Mouse (Mus musculus) MEL (cell line): ENCODE results near the gene Hsd11b2. TPM values are rescaled to one million over a fixed set of nuclear protein-coding genes. Genes with fewer than 3 reads are reported as not detected.

Experiments used
- DNase-seq: peaks from one replicate; pipeline ENCODE4 v3.0.0; 2011; ENCODE audit warnings: low read depth, low spot score
- H3K27ac ChIP-seq: 2 replicates; pipeline ENCODE4 v1.5.1; 2012; ENCODE audit warnings: low read depth, mild to moderate bottlenecking, control low read depth, low read length, moderate library complexity; ENCODE audit not compliant: control insufficient read depth
- H3K27me3 ChIP-seq, 2 experiments: fragments of 150-350 bp in 1 of 2; sonication (generic) in 1 of 2; 2 replicates each; pipeline ENCODE4 v1.6.1; 2012; ENCODE audit warnings: low read length in 2 of 2, mild to moderate bottlenecking in 2 of 2, improper control_type of control experiment in 1 of 2, moderate library complexity in 1 of 2; ENCODE audit not compliant: insufficient read depth in 2 of 2, control insufficient read depth in 1 of 2
- H3K36me3 ChIP-seq, 2 experiments: 2 replicates each; pipeline ENCODE4 v1.6.1; 2012 to 2014; ENCODE audit warnings: low read length in 2 of 2, improper control_type of control experiment in 1 of 2, inconsistent platforms in 1 of 2, mild to moderate bottlenecking in 1 of 2; ENCODE audit not compliant: insufficient read depth in 2 of 2, control insufficient read depth in 1 of 2
- H3K4me1 ChIP-seq, 2 experiments: fragments of 150-350 bp in 1 of 2; sonication (generic) in 1 of 2; 2 replicates each; pipeline ENCODE4 v1.6.1; 2012; ENCODE audit warnings: low read length in 2 of 2, improper control_type of control experiment in 1 of 2, mild to moderate bottlenecking in 1 of 2; ENCODE audit not compliant: insufficient read depth in 2 of 2, control insufficient read depth in 1 of 2
- H3K4me3 ChIP-seq, 2 experiments: fragments of 150-350 bp in 1 of 2; sonication (generic) in 1 of 2; 2 replicates each; pipeline ENCODE4 v1.5.1; 2012; ENCODE audit warnings: low read depth in 2 of 2, low read length in 2 of 2, mild to moderate bottlenecking in 2 of 2, moderate library complexity in 2 of 2, control low read depth in 1 of 2, improper control_type of control experiment in 1 of 2; ENCODE audit not compliant: control insufficient read depth in 1 of 2, insufficient read depth in 1 of 2
- H3K79me2 ChIP-seq: 2 replicates; pipeline ENCODE4 v1.6.1; 2012; ENCODE audit warnings: mild to moderate bottlenecking, low read length, moderate library complexity; ENCODE audit not compliant: control insufficient read depth, poor library complexity, insufficient read depth
- H3K9ac ChIP-seq: 2 replicates; pipeline ENCODE4 v1.6.1; 2012; ENCODE audit warnings: low read depth, mild to moderate bottlenecking, control low read depth, low read length, moderate library complexity; ENCODE audit not compliant: control insufficient read depth, poor library complexity, severe bottlenecking
- H3K9me3 ChIP-seq: fragments of 150-350 bp; sonication (generic); replicated peaks from 2 replicates; pipeline ENCODE4 v1.6.1; 2012; ENCODE audit warnings: mild to moderate bottlenecking, low read length, improper control_type of control experiment, moderate library complexity; ENCODE audit not compliant: insufficient read depth
- BHLHE40 ChIP-seq: IDR thresholded peaks from 2 replicates; pipeline ENCODE4 v1.6.1; 2012; ENCODE audit warnings: low read depth, mild to moderate bottlenecking, inconsistent platforms, low read length, improper control_type of control experiment, borderline replicate concordance
- CHD2 ChIP-seq: IDR thresholded peaks from 2 replicates; pipeline ENCODE4 v1.6.1; 2011; ENCODE audit warnings: low read length, improper control_type of control experiment
- CTCF ChIP-seq, 3 experiments: IDR thresholded peaks in 2 of 3; conservative IDR thresholded peaks in 1 of 3; 2 replicates each; pipeline ENCODE4 v1.5.1; 2011 to 2012; ENCODE audit warnings: low read length in 3 of 3, low read depth in 2 of 3, mild to moderate bottlenecking in 2 of 3, improper control_type of control experiment in 1 of 3, inconsistent platforms in 1 of 3, mixed read lengths in 1 of 3, moderate library complexity in 1 of 3; ENCODE audit not compliant: control insufficient read depth in 1 of 3, insufficient read depth in 1 of 3, poor library complexity in 1 of 3, severe bottlenecking in 1 of 3
- E2F4 ChIP-seq: IDR thresholded peaks from 2 replicates; pipeline ENCODE4 v1.6.1; 2011; ENCODE audit warnings: low read depth, low read length, improper control_type of control experiment, borderline replicate concordance
- ETS1 ChIP-seq: IDR thresholded peaks from 2 replicates; pipeline ENCODE4 v1.6.1; 2012; ENCODE audit warnings: low read depth, mild to moderate bottlenecking, inconsistent platforms, low read length, improper control_type of control experiment, moderate library complexity
- GABPA ChIP-seq: IDR thresholded peaks from 2 replicates; pipeline ENCODE4 v1.6.1; 2012; ENCODE audit warnings: low read depth, mild to moderate bottlenecking, inconsistent platforms, low read length, improper control_type of control experiment, moderate library complexity
- GATA1 ChIP-seq: IDR thresholded peaks from 2 replicates; pipeline ENCODE4 v1.6.1; 2011; ENCODE audit warnings: low read depth, low read length, improper control_type of control experiment
- HCFC1 ChIP-seq: IDR thresholded peaks from 2 replicates; pipeline ENCODE4 v1.6.1; 2012; ENCODE audit warnings: low read depth, mild to moderate bottlenecking, inconsistent platforms, low read length, improper control_type of control experiment, moderate library complexity
- JUND ChIP-seq: IDR thresholded peaks from 2 replicates; pipeline ENCODE4 v1.6.1; 2011; ENCODE audit warnings: low read depth, mild to moderate bottlenecking, improper control_type of control experiment, low read length
- KAT2A ChIP-seq: conservative IDR thresholded peaks from 2 replicates; pipeline ENCODE4 v1.6.1; 2012; ENCODE audit warnings: low read depth, low read length, improper control_type of control experiment, inconsistent platforms
- MAZ ChIP-seq: IDR thresholded peaks from 2 replicates; pipeline ENCODE4 v1.6.1; 2012; ENCODE audit warnings: low read depth, mild to moderate bottlenecking, inconsistent platforms, low read length, improper control_type of control experiment
- MXI1 ChIP-seq: IDR thresholded peaks from 2 replicates; pipeline ENCODE4 v1.6.1; 2011; ENCODE audit warnings: mild to moderate bottlenecking, low read depth, low read length, improper control_type of control experiment
- MYB ChIP-seq: IDR thresholded peaks from 2 replicates; pipeline ENCODE4 v1.6.1; 2011; ENCODE audit warnings: mild to moderate bottlenecking, low read depth, low read length, improper control_type of control experiment
- NELFE ChIP-seq: IDR thresholded peaks from 2 replicates; pipeline ENCODE4 v1.6.1; 2011; ENCODE audit warnings: low read depth, low read length, improper control_type of control experiment
- NRF1 ChIP-seq: IDR thresholded peaks from 2 replicates; pipeline ENCODE4 v1.6.1; 2014; ENCODE audit warnings: low read depth, mild to moderate bottlenecking, inconsistent platforms, low read length, improper control_type of control experiment, moderate library complexity; ENCODE audit not compliant: poor library complexity, insufficient read depth, severe bottlenecking
- POLR2AphosphoS2 ChIP-seq: IDR thresholded peaks from 2 replicates; pipeline ENCODE4 v1.6.1; 2011; ENCODE audit warnings: low read length, improper control_type of control experiment
- POLR2AphosphoS5 ChIP-seq: IDR thresholded peaks from 2 replicates; pipeline ENCODE4 v1.6.1; 2012; ENCODE audit warnings: low read depth, borderline replicate concordance, mild to moderate bottlenecking, inconsistent platforms, low read length, moderate library complexity, mixed read lengths
- RAD21 ChIP-seq: IDR thresholded peaks from 2 replicates; pipeline ENCODE4 v1.6.1; 2011; ENCODE audit warnings: mild to moderate bottlenecking, low read depth, low read length, improper control_type of control experiment
- RCOR1 ChIP-seq: IDR thresholded peaks from 2 replicates; pipeline ENCODE4 v1.6.1; 2012; ENCODE audit warnings: low read depth, mild to moderate bottlenecking, inconsistent platforms, low read length, improper control_type of control experiment
- SIN3A ChIP-seq: IDR thresholded peaks from 2 replicates; pipeline ENCODE4 v1.6.1; 2012; ENCODE audit warnings: low read length, improper control_type of control experiment, inconsistent platforms
- SMC3 ChIP-seq: IDR thresholded peaks from 2 replicates; pipeline ENCODE4 v1.6.1; 2011; ENCODE audit warnings: low read depth, low read length, improper control_type of control experiment
- TAL1 ChIP-seq: IDR thresholded peaks from 2 replicates; pipeline ENCODE4 v1.6.1; 2012; ENCODE audit warnings: mild to moderate bottlenecking, inconsistent platforms, low read length, moderate library complexity, mixed read lengths
- TBP ChIP-seq: IDR thresholded peaks from 2 replicates; pipeline ENCODE4 v1.8.0; 2011; ENCODE audit warnings: low read depth, low read length, improper control_type of control experiment
- TCF12 ChIP-seq: IDR thresholded peaks from 2 replicates; pipeline ENCODE4 v1.6.1; 2014; ENCODE audit warnings: low read depth, mild to moderate bottlenecking, inconsistent platforms, low read length, improper control_type of control experiment, moderate library complexity
- USF2 ChIP-seq, 2 experiments: IDR thresholded peaks; 2 replicates each; pipeline ENCODE4 v1.6.1; 2011 to 2012; ENCODE audit warnings: improper control_type of control experiment in 2 of 2, low read length in 2 of 2, borderline replicate concordance in 1 of 2, inconsistent platforms in 1 of 2, low read depth in 1 of 2, mild to moderate bottlenecking in 1 of 2; ENCODE audit not compliant: insufficient read depth in 1 of 2
- ZC3H11A ChIP-seq: IDR thresholded peaks from 2 replicates; pipeline ENCODE4 v1.6.1; 2012; ENCODE audit warnings: low read depth, mild to moderate bottlenecking, inconsistent platforms, low read length, improper control_type of control experiment
- ZNF384 ChIP-seq: IDR thresholded peaks from 2 replicates; pipeline ENCODE4 v1.6.1; 2012; ENCODE audit warnings: low read depth, mild to moderate bottlenecking, inconsistent platforms, low read length, improper control_type of control experiment
- polyA plus RNA-seq, 2 experiments: library from polyadenylated mRNA; stranded (reverse) in 1 of 2; unstranded in 1 of 2; fragments of >175 nt in 1 of 2; fragments of >200 nt in 1 of 2; gene quantifications; 2 replicates each; pipeline versions ENCODE4 v1.2.1 to v1.2.4; 2012; ENCODE audit warnings: low replicate concordance in 2 of 2, low read depth in 1 of 2; ENCODE audit not compliant: insufficient read length in 2 of 2, insufficient read depth in 1 of 2, missing spikeins in 1 of 2
- total RNA-seq: library from RNA; depleted of rRNA; stranded (reverse); fragments of 300-350 nt; gene quantifications from 2 replicates; pipeline ENCODE4 v1.2.3, GENCODE M21; 2012

Hsd11b2 gene
- total and polyA plus RNA-seq, 3 experiments = 0.27 to 2.1 TPM; not detected in 1

DNA sequence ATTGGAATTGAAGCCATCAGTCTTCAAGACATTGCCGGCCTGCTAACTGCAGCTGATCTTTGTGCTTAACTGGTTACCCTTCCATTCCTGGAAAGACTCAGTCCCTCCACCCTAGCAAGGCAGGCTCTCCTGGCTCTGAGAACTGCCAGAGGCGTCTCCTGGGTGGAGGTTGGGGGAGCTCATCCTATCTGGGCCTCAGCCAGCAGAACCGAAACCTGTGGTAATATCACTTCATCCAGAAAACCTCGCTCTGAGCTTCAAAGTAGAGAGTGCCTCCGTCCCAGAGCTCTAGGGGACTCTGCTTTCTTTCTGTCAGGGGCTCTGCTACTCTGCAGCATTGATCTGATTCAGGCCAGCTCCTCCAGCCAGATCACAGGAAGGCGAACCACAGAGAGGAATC lies 11.6 kb upstream of the Hsd11b2 start:
- Histone ChIP-seq H3K36me3 (no peaks in the 10 kb centered on the region; a peak in 1 of 4 replicates), H3K9me3 (no peaks in the 10 kb centered on the region), H3K9ac (no peak overlapping the region), H3K79me2 (no peaks in the 10 kb centered on the region), H3K4me1 (peaks cover 4 to 8% of the 10 kb centered on the region in 2 experiments), H3K4me3 (no peak overlapping the region), H3K27me3 (no peaks in the 10 kb centered on the region), H3K27ac (no peak overlapping the region)
- no peak for DNase-seq
- no peak for TF ChIP-seq POLR2AphosphoS5
- no peak for TF ChIP-seq RAD21
- no peak for TF ChIP-seq NELFE
- TF ChIP-seq JUND = no peak
- no peak for TF ChIP-seq BHLHE40
- TF ChIP-seq TCF12 = no peak
- no peak for TF ChIP-seq MXI1
- no peak for TF ChIP-seq CTCF (IDR thresholded peaks at IDR 0.05 in 2 of 3, conservative IDR thresholded peaks at IDR 0.05 in 1 of 3; ENCODE audit: control insufficient read depth in 1 of 3, insufficient read depth in 1 of 3, low read depth in 2 of 3, low read length in 3 of 3, poor library complexity in 1 of 3, severe bottlenecking in 1 of 3)
- TF ChIP-seq NRF1 = no peak
- TF ChIP-seq MAZ = no peak
- no peak for TF ChIP-seq MYB
- TF ChIP-seq ZNF384 = no peak
- no peak for TF ChIP-seq KAT2A
- TF ChIP-seq RCOR1 = no peak
- no peak for TF ChIP-seq POLR2AphosphoS2
- TF ChIP-seq CHD2 = no peak
- TF ChIP-seq GABPA = no peak

DNA sequence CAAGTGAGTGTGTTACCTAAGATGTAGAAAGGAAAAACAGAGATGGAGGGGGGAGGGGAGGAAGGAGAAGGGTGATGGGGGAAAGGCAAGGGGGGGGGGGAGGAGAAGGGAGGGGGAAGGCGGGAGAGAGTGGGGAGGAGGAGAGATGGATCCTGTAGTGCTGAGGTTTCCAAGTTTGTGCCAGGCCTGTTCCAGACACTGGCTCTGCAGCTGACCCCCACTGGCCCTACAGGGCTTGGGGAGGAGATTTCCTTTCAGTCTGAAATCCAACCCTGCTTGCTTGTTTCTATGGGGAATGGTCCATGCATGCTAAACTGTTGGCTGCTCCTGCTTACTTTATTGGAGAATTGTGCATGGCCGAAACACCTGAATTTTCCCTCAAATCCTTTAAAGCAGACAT lies 9.8 kb upstream of the Hsd11b2 start:
- no peak overlapping the region for H3K4me3 ChIP-seq
- no peaks in the 10 kb centered on the region for H3K79me2 ChIP-seq
- no peak overlapping the region for H3K27ac ChIP-seq
- H3K4me1 ChIP-seq = peaks cover 4 to 8% of the 10 kb centered on the region in 2 experiments
- H3K9ac ChIP-seq = no peak overlapping the region
- H3K36me3 ChIP-seq = peaks cover 0 to 2% of the 10 kb centered on the region in 2 experiments; a peak in 2 of 4 replicates
- DNase-seq = no peak
- no peaks in the 10 kb centered on the region for H3K9me3 ChIP-seq
- no peak for TF ChIP-seq TAL1
- TF ChIP-seq ETS1 = no peak
- TF ChIP-seq GATA1 = no peak
- no peak for TF ChIP-seq TBP
- TF ChIP-seq CHD2 = no peak
- no peak for TF ChIP-seq ZC3H11A
- no peak for TF ChIP-seq SIN3A
- no peak for TF ChIP-seq MYB
- TF ChIP-seq HCFC1 = no peak
- TF ChIP-seq USF2 (IDR thresholded peaks at IDR 0.05; ENCODE audit: borderline replicate concordance in 1 of 2, insufficient read depth in 1 of 2, low read depth in 1 of 2, low read length in 2 of 2) = no peak
- no peak for TF ChIP-seq ZNF384
- TF ChIP-seq E2F4 = no peak
- TF ChIP-seq SMC3 = no peak
- no peaks in the 10 kb centered on the region for H3K27me3 ChIP-seq
